Mouse (Mus musculus): ENCODE measurements around the gene Gm10217. TPM values are rescaled to one million over a fixed set of nuclear protein-coding genes. Genes with fewer than 3 reads are reported as not detected.

The Gm10217 gene
- total RNA-seq (2018; cell fraction: chromatin; rRNA removed), result not detected
- not detected for total RNA-seq (2018; cell fraction: cytosol; rRNA removed)
- not detected for total RNA-seq (2018; cell fraction: nucleus; rRNA removed)
- polyA plus RNA-seq (2018), result not detected in 3 replicates

GRCm38 (mm10) chr8:9863951-9864350 lies at the start of gene Gm10217:
TSS of gene Gm10217 (plus strand) at chr8:9864251.
- H3K27ac ChIP-seq, result no peak within 1 kb of the TSS
- no peak within 1 kb of the TSS for H3K4me3 ChIP-seq (ENCODE audit: inconsistent target)
- 84% methylated on average over 3 of the region's 3 CpGs for WGBS (ENCODE audit: missing documents)

GRCm38 (mm10) chr8:9824770-9825169 lies 39.3 kb upstream of the Gm10217 start:
- WGBS (ENCODE audit: missing documents), result 90% methylated on average over 8 of the region's 8 CpGs

More at GRCm38 (mm10) chr8:9863951-9864350, at the start of gene Gm10217:
- no peaks in the 10 kb centered on the region for H3K79me2 ChIP-seq (ENCODE audit: inconsistent target)
- H3K36me3 ChIP-seq (ENCODE audit: inconsistent target), result no peaks in the 10 kb centered on the region

GRCm38 (mm10) chr8:9840257-9840656 lies 23.8 kb upstream of the Gm10217 start:
- no peak overlapping the region for H3K27ac ChIP-seq
- H3K36me3 ChIP-seq (ENCODE audit: inconsistent target), result no peaks in the 10 kb centered on the region
- no peak overlapping the region for H3K4me3 ChIP-seq (ENCODE audit: inconsistent target)
- H3K79me2 ChIP-seq (ENCODE audit: inconsistent target), result no peaks in the 10 kb centered on the region
- 97% methylated on average over 3 of the region's 3 CpGs for WGBS (ENCODE audit: missing documents)

More at GRCm38 (mm10) chr8:9824770-9825169, 39.3 kb upstream of the Gm10217 start:
- no peaks in the 10 kb centered on the region for H3K36me3 ChIP-seq (ENCODE audit: inconsistent target)
- H3K27ac ChIP-seq, result no peak overlapping the region
- H3K4me3 ChIP-seq (ENCODE audit: inconsistent target), result no peak overlapping the region
- no peaks in the 10 kb centered on the region for H3K79me2 ChIP-seq (ENCODE audit: inconsistent target)

GRCm38 (mm10) chr8:9859286-9859685 lies 4.8 kb upstream of the Gm10217 start:
- WGBS (ENCODE audit: missing documents), result 43% methylated on average over 2 of the region's 2 CpGs
- Histone ChIP-seq H3K4me3 (ENCODE audit: inconsistent target) (no peak overlapping the region), H3K79me2 (ENCODE audit: inconsistent target) (no peaks in the 10 kb centered on the region), H3K27ac (no peak overlapping the region), H3K36me3 (ENCODE audit: inconsistent target) (no peaks in the 10 kb centered on the region)

- Histone ChIP-seq H3K27ac (no peak overlapping the region), H3K4me3 (ENCODE audit: inconsistent target) (no peak overlapping the region), H3K79me2 (ENCODE audit: inconsistent target) (no peaks in the 10 kb centered on the region), H3K36me3 (ENCODE audit: inconsistent target) (no peaks in the 10 kb centered on the region)
- WGBS (ENCODE audit: missing documents), result 79% methylated on average over 10 of the region's 10 CpGs
Observed at GRCm38 (mm10) chr8:9860539-9861203, 3.4 kb upstream of the Gm10217 start.

GRCm38 (mm10) chr8:9865150-9865549 lies 1.1 kb downstream of the Gm10217 start:
- Histone ChIP-seq H3K79me2 (ENCODE audit: inconsistent target) (no peaks in the 10 kb centered on the region), H3K4me3 (ENCODE audit: inconsistent target) (no peak overlapping the region), H3K27ac (no peak overlapping the region), H3K36me3 (ENCODE audit: inconsistent target) (no peaks in the 10 kb centered on the region)
- WGBS (ENCODE audit: missing documents), result 87% methylated on average over 9 of the region's 9 CpGs

GRCm38 (mm10) chr8:9868094-9868493 lies 4.0 kb downstream of the Gm10217 start:
- H3K36me3 ChIP-seq (ENCODE audit: inconsistent target), result no peaks in the 10 kb centered on the region
- no peak overlapping the region for H3K4me3 ChIP-seq (ENCODE audit: inconsistent target)
- H3K79me2 ChIP-seq (ENCODE audit: inconsistent target), result no peaks in the 10 kb centered on the region
- H3K27ac ChIP-seq, result no peak overlapping the region
- WGBS (ENCODE audit: missing documents), result 74% methylated on average over 3 of the region's 3 CpGs

- 83% methylated on average over 1 of the region's 1 CpGs for WGBS (ENCODE audit: missing documents)
- Histone ChIP-seq H3K36me3 (ENCODE audit: inconsistent target) (no peaks in the 10 kb centered on the region), H3K79me2 (ENCODE audit: inconsistent target) (no peaks in the 10 kb centered on the region), H3K4me3 (ENCODE audit: inconsistent target) (no peak overlapping the region), H3K27ac (no peak overlapping the region)
Observed at GRCm38 (mm10) chr8:9876241-9876640, 12.2 kb downstream of the Gm10217 start.

GRCm38 (mm10) chr8:9879921-9880320 lies 15.9 kb downstream of the Gm10217 start:
- Histone ChIP-seq H3K79me2 (ENCODE audit: inconsistent target) (no peaks in the 10 kb centered on the region), H3K27ac (no peak overlapping the region), H3K4me3 (ENCODE audit: inconsistent target) (no peak overlapping the region), H3K36me3 (ENCODE audit: inconsistent target) (no peaks in the 10 kb centered on the region)
- WGBS (ENCODE audit: missing documents), result 90% methylated on average over 4 of the region's 4 CpGs

- H3K4me3 ChIP-seq (ENCODE audit: inconsistent target), result no peak overlapping the region
- 81% methylated on average over 4 of the region's 4 CpGs for WGBS (ENCODE audit: missing documents)
- no peaks in the 10 kb centered on the region for H3K36me3 ChIP-seq (ENCODE audit: inconsistent target)
Observed at GRCm38 (mm10) chr8:9886714-9887113, 22.7 kb downstream of the Gm10217 start.

GRCm38 (mm10) chr8:9899199-9899598 lies 35.1 kb downstream of the Gm10217 start:
- no peaks in the 10 kb centered on the region for H3K79me2 ChIP-seq (ENCODE audit: inconsistent target)
- WGBS (ENCODE audit: missing documents), result 84% methylated on average over 2 of the region's 2 CpGs
- H3K4me3 ChIP-seq (ENCODE audit: inconsistent target), result no peak overlapping the region
- no peak overlapping the region for H3K27ac ChIP-seq
- H3K36me3 ChIP-seq (ENCODE audit: inconsistent target), result no peaks in the 10 kb centered on the region

More at GRCm38 (mm10) chr8:9886714-9887113, 22.7 kb downstream of the Gm10217 start:
- Histone ChIP-seq H3K79me2 (ENCODE audit: inconsistent target) (no peaks in the 10 kb centered on the region), H3K27ac (no peak overlapping the region)

- Histone ChIP-seq H3K79me2 (ENCODE audit: inconsistent target) (no peaks in the 10 kb centered on the region), H3K36me3 (ENCODE audit: inconsistent target) (no peaks in the 10 kb centered on the region), H3K4me3 (ENCODE audit: inconsistent target) (no peak overlapping the region), H3K27ac (no peak overlapping the region)
- whole genome bisulfite sequencing (ENCODE audit: missing documents), result 72% methylated on average over 3 of the region's 3 CpGs
Observed at GRCm38 (mm10) chr8:9899673-9900072, 35.6 kb downstream of the Gm10217 start.

Other genes starting within 250 kb of the Gm10217 start
- not detected in 3 replicates for gene Fam155a, start 93.1 kb upstream of the Gm10217 start, polyA plus RNA-seq (2018)
- 2.8 to 4.0 TPM (median 3.8 TPM) in 3 replicates for gene Lig4, start 113.4 kb downstream of the Gm10217 start, polyA plus RNA-seq (2018)
- gene Abhd13, start 113.5 kb downstream of the Gm10217 start, polyA plus RNA-seq (2018), result 10.5 to 13.8 TPM (median 12.7 TPM) in 3 replicates
- 0.35 to 0.56 TPM (median 0.37 TPM) in 3 replicates for gene Tnfsf13b, start 142.2 kb downstream of the Gm10217 start, polyA plus RNA-seq (2018)

Measured in macrophage (primary cell).